Mouse (Mus musculus) thymus, adult 18-20 months (tissue): ENCODE results near the gene Aldh3b2.
A peak's percentile ranks its signal among the peaks of the same experiment; 100 is the strongest.

Source experiments
- DNase-seq, 2 experiments: peaks; one replicate each; pipeline ENCODE4 v3.0.0; 2022; ENCODE audit warnings: mixed read lengths in 2 of 2

The Aldh3b2 gene

DNA sequence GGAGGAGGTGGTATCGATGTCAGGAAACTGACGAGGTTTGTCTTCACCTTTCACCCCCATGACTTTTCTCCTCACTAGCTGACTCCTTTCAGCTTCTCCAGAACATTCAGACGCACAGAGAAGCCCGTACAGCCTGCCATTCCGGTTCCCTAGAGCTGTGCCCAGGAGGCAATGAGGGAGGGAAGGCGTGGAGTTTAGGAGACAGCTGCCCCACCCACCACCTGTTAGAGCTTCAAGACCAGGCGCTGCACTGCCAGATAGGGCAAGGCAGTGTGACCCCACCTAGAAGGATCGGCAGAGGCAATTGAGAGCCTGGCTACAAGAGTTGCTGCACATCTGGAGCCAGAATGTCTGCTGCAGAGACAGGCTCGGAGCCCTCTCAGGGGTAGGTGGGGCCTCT lies at the start of gene Aldh3b2:
Gene Aldh3b2, plus strand, starts transcription at position 100 of the 400 bp plus-strand sequence.
- no peak for DNase-seq

GRCm38 (mm10) chr19:3922661-3923371 lies 49.3 kb upstream of the Aldh3b2 start:
- no peak for DNase-seq

DNA sequence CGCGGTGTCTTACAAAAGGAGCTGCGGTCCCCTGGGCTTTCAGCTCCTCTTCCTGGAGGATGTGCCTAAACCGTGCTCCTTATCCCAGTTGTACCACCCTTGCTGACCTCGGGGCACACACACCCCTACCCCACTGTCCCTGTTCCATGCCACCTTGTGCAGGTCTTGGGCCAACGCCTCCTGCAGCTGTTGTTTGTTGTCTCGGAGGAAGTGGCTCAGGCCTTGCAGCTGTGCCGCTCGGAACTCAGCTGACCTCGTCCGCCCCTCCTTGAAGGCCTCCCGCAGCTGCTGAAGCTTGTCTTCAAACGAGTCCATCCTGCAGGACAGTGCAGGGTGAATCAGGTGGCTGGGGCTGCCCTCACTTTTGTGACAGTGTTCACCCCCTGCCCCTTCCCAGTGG lies 48.5 kb upstream of the Aldh3b2 start:
- DNase-seq: peak in 1 of 2 experiments; percentile 44

DNA sequence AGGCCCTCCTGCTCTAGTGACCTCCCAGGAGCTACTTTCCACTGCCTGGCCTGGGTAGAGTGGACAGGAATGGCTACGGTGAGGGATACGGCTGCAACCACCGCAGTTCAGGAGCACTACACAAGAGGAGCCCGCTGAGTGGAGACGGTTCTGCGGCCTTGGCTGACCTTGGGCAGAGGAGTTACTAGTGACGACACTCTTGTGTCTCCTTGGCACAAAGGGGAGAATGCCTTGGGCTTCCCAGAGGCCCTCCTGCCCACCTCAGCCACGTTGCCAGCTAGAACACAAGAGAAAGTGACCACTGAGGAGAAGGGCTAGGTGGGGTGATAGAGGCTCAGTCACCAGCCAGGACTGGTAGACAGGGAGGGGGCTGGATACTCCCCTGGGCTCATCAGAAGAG lies 47.9 kb upstream of the Aldh3b2 start:
- no peak for DNase-seq

DNA sequence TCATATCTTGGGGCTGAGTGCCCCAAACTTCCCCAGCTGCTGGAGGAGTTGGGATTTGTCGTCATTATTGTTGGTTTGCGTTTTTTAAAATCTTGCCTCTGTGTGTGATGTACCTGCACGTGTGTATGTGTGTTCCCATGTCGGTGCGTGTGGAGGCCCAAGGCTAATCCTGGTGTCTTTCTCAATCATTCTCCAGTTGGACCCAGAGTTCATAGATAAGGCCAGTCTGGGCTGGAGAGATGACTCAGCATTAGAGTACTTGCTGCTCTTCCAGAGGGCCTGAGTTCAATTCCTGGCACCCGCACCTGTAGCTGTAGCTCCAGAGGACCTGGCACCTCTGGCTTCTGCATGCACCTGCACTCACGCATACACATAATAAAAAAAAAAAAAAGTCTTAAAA lies 47.3 kb upstream of the Aldh3b2 start:
- DNase-seq: no peak

DNA sequence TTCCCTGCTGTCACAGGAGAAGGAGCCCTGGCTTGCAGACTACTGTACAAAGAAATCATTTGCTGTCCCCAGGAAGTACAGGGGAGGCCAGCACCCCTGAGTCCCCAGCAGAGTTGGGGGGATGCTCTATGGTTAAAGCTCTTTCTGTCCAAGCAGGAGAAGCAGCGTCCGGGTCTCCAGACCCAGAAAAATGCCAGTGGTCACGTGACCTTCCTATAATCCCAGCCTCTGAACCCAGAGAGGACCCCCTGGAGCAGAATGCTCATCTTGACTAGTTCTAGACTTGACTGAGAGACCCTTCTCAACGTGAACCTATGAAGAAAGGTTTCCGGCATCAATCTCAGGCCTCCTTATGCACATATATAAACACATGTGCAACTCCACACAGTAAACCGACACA lies 46.3 kb upstream of the Aldh3b2 start:
- no peak for DNase-seq

DNA sequence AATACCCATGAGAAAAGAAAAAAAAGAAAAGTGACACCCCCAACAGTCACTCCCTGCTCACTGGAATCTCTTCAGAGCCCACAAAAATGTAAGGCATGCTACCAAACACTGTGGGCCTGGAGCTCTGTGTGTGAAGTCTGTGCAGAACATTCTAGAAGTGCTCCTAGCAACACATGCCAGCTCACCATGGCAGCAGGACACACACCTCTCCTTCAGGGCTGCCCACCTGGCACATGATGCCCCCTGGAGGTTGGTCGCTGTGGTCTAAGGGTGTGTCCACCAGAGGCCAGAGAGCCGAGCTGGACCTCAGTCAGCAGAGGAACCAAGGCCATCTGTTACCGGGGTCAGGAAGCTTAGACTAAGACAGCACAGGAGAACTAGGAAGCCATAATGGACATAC lies 45.8 kb upstream of the Aldh3b2 start:
- no peak for DNase-seq

- DNase-seq: no peak
Measured at GRCm38 (mm10) chr19:3926685-3927084, 45.4 kb upstream of the Aldh3b2 start.

GRCm38 (mm10) chr19:3927989-3928388 lies 44.1 kb upstream of the Aldh3b2 start:
- no peak for DNase-seq

DNA sequence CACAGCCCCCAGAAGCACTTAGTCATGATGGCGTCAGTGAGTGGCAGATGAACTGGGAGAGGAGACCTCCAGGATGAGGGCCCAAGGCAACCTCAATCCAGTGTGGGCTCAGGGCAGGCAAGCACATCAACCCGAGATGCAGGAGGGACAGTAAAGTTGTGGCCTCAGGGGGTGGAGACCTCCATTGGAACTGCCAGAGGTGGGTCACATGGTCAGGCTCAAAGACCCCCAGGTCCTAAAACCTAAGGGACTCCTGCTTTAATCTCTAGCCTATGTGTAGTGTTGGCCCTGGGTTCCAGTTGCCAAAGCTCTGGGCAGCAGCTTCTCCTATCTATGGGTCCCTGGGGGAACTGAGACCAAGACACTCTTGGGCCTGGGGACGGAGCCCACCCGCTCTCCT lies 43.3 kb upstream of the Aldh3b2 start:
- DNase-seq: no peak

GRCm38 (mm10) chr19:3929211-3929941 lies 42.8 kb upstream of the Aldh3b2 start, which contains the start of gene Aldh3b1:
Gene Aldh3b1, minus strand, starts transcription at chr19:3929808.
- peak in 1 of 2 experiments; percentile 42 for DNase-seq

DNA sequence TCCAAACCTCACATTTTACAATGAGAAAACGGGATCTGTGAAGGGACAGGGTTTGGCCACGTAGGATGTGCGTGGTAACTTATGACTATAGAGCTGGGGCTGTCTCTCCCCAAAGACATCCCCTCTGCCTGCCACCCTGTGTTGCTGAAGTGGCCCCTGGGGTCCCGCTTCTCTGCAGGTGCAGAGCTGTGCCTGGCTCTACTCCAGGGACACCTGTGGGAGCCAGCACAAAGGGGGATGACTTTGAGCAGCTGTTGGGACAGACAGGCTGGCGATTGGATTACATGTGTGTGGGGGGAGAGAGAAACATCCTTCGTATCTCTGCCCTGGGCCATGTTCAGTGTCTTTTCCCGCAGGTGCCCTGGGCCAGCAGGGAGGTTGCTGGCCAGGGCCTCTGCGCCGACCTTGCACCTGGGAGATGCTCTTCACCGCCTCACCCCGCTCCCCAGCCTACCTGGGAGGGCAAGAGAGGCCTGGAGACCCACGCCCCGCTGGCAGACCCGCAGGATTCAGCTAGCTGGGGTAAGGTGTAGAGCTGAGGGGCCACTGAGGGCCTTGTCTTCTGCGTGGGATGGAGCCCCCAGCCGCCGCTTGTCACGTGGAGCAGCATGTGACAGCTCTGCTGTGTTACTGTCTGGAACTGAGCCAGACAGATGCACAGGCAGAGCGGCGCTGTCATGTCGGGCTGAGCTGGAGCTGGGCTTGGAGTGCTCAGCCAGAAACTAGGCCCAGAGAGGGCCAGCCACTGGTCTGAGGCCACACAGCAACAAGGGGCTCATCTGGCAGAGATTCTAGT lies 41.7 kb upstream of the Aldh3b2 start:
- DNase-seq: peak in 1 of 2 experiments; percentile 47

GRCm38 (mm10) chr19:3931716-3932115 lies 40.4 kb upstream of the Aldh3b2 start:
- no peak for DNase-seq

GRCm38 (mm10) chr19:3935032-3935895 lies 36.9 kb upstream of the Aldh3b2 start, which contains the start of gene Unc93b1:
Gene Unc93b1, plus strand, starts transcription at chr19:3935186.
- peak in 1 of 2 experiments; percentile 52 for DNase-seq

- DNase-seq: peak in 1 of 2 experiments; percentile 60
Measured at GRCm38 (mm10) chr19:3935896-3936850, 36.0 kb upstream of the Aldh3b2 start.

- no peak for DNase-seq
Measured at GRCm38 (mm10) chr19:3942315-3942714, 29.8 kb upstream of the Aldh3b2 start.

DNA sequence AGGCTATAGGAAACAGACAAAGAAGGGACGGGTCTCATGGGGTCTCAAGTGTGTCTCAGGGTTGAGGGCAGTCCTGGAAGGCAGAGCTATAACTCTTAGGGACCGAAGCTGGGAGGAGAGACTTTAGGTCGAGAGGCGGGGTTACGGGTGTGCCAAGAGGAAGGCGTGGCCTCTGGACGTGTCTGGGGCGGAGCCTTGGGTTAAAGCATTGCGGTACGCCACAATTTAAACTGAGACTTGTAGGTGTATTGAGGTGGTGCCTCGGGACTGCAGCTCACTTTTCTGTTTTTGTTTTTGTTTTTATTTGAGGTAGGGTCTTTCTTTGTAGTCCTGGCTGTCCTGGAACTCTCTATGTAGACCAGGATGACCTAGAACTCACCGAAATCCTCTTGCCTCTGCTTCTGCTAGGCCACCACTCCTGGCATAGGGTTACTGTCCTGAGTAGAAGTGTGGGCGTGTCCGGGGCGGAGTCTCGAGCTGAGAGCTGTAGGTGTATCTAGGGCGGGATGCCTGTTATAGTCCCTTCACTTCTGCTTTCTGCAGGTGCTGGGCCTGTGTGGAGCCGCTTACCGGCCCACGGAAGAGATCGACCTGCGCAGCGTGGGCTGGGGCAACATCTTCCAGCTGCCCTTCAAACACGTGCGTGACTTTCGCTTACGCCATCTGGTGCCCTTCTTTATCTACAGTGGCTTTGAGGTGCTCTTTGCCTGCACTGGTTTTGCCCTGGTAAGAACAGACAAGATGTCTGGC lies 29.0 kb upstream of the Aldh3b2 start:
- DNase-seq: peak in 1 of 2 experiments; percentile 55

- DNase-seq: peak; percentile 45
Measured at GRCm38 (mm10) chr19:3945872-3946564, 26.1 kb upstream of the Aldh3b2 start.

DNA sequence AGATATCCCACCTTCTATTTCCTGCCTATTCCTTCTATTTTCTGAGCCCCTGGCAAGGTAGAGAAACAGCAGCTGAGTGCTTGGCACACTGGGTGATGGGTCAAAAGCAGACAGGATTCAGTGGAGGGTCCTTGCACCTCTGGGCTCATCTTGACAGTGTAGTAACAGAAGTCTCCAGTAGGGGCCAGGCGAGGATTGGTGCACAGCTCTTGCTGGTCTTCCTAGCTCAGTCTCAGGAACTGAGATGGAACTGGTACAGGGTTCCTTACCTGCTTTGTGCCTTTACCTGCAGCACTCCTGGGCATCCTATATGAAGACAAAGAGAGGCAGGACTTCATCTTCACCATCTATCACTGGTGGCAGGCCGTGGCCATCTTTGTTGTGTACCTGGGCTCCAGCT lies 25.4 kb upstream of the Aldh3b2 start:
- DNase-seq: peak in 1 of 2 experiments; percentile 36

- no peak for DNase-seq
Measured at GRCm38 (mm10) chr19:3947813-3948212, 24.3 kb upstream of the Aldh3b2 start.
